Mouse (Mus musculus) heart, adult 2 months (tissue): ENCODE measurements around the gene Fam53b. TPM values are rescaled to one million over a fixed set of nuclear protein-coding genes. Genes with fewer than 3 reads are reported as not detected.
A peak's percentile ranks its signal among the peaks of the same experiment; 100 is the strongest.

Source experiments
- DNase-seq, 2 experiments: peaks; one replicate each; pipeline ENCODE4 v3.0.0; 2021
- H3K27ac ChIP-seq: fragments of 200-600 bp; 2 replicates; pipeline ENCODE4 v1.8.1; 2022
- H3K27me3 ChIP-seq: fragments of 200-500 bp; 2 replicates; pipeline ENCODE4 v1.6.1; 2012; ENCODE audit warnings: mild to moderate bottlenecking, low read length, inconsistent platforms, mixed read lengths; ENCODE audit not compliant: control insufficient read depth, insufficient read depth
- H3K36me3 ChIP-seq: fragments of 200-500 bp; 2 replicates; pipeline ENCODE4 v1.6.1; 2012; ENCODE audit warnings: low read length, inconsistent platforms; ENCODE audit not compliant: control insufficient read depth, insufficient read depth
- H3K4me1 ChIP-seq: fragments of 200-500 bp; 2 replicates; pipeline ENCODE4 v1.6.1; 2011; ENCODE audit warnings: low read length; ENCODE audit not compliant: control insufficient read depth, insufficient read depth
- H3K4me3 ChIP-seq: fragments of 200-600 bp; 2 replicates; pipeline ENCODE4 v1.8.1; 2022
- H3K79me2 ChIP-seq: fragments of 200-500 bp; replicated peaks from 2 replicates; pipeline ENCODE4 v1.6.1; 2012; ENCODE audit warnings: mild to moderate bottlenecking, inconsistent platforms, low read length, moderate library complexity, mixed read lengths; ENCODE audit not compliant: control insufficient read depth, insufficient read depth
- H3K9ac ChIP-seq: fragments of 200-500 bp; 2 replicates; pipeline ENCODE4 v1.6.1; 2012; ENCODE audit warnings: low read depth, mild to moderate bottlenecking, control low read depth, inconsistent platforms, low read length, mixed read lengths
- CTCF ChIP-seq: fragments of 200-600 bp; IDR thresholded peaks from 2 replicates; pipeline ENCODE4 v1.8.1; 2022; ENCODE audit warnings: antibody characterized with exemption, mild to moderate bottlenecking, moderate library complexity
- EP300 ChIP-seq: fragments of 200-500 bp; IDR thresholded peaks from 2 replicates; pipeline ENCODE4 v1.6.1; 2011; ENCODE audit warnings: low read depth, low read length, control low read depth; ENCODE audit not compliant: insufficient read depth
- POLR2A ChIP-seq: fragments of 200-500 bp; IDR thresholded peaks from 2 replicates; pipeline ENCODE4 v1.6.1; 2011; ENCODE audit warnings: mild to moderate bottlenecking, low read depth, low read length, control low read depth; ENCODE audit not compliant: insufficient read depth
- WGBS: fragments of 180-500 bp; shearing (Covaris S2); methylation state at CpG from one replicate; pipeline ENCODE4 v1.1.7; 2018; 5-methylcytosine and 5-hydroxymethylcytosine counted together
- intact Hi-C: fragments of 180-260 bp; cut with DNase I; formaldehyde crosslinking; loops from one replicate; pipeline ENCODE4 v1.15.1; 2025
- polyA plus RNA-seq: library from polyadenylated mRNA; depleted of rRNA; stranded (reverse); fragments of >200 nt; gene quantifications from 2 replicates; pipeline ENCODE4 v1.2.3, GENCODE M21; 2012
- total RNA-seq, 2 experiments: library from RNA; stranded (reverse); gene quantifications; 2 replicates each; pipeline ENCODE4 v1.2.3; 2021

Fam53b gene
- total and polyA plus RNA-seq, 3 experiments: 22.0 to 26.9 (median 22.5) TPM

DNA sequence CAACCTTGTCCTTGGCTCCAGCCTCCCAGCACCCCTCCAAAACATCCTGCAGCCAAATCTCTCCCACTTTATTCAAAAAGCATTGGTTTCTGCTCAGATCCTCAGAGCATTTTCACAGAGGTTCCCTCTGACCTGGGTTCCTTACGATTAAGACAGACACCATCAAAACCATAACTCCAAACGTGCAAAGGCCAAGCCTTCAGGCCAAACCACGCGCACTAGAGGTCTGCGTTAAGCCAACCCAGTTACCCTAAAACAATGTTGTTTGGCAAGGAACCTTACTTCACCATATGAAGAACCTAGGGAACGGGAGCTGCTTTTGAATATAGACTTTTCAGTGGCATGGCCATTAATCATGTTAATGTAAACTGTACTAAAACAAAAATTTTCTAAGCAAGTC is 4.0 kb downstream of the Fam53b start:
- peaks cover 5% of the 10 kb centered on the region; the same call in 1 of the 2 replicates for H3K79me2 ChIP-seq
- WGBS: 54% methylated on average over 6 of the region's 6 CpGs
- peak in 1 of 2 experiments; percentile 22 for DNase-seq
- H3K9ac ChIP-seq: 0 out of 2 replicates have a peak overlapping the region, but pooled peaks have one; percentile 21
- H3K27ac ChIP-seq: peak overlapping the region; percentile 97
- H3K36me3 ChIP-seq: peaks cover 15% of the 10 kb centered on the region
- no peak overlapping the region for H3K4me3 ChIP-seq
- TF ChIP-seq CTCF: no peak
- no peak for TF ChIP-seq POLR2A
- no peak for TF ChIP-seq EP300
- peaks cover 42% of the 10 kb centered on the region for H3K4me1 ChIP-seq
- intact Hi-C loops: loop anchor here (1.0 to 5.0 kb wide), 3 partner anchors 23 to 74 kb away; no protein-coding TSS in a partner anchor
- no peaks in the 10 kb centered on the region for H3K27me3 ChIP-seq

DNA sequence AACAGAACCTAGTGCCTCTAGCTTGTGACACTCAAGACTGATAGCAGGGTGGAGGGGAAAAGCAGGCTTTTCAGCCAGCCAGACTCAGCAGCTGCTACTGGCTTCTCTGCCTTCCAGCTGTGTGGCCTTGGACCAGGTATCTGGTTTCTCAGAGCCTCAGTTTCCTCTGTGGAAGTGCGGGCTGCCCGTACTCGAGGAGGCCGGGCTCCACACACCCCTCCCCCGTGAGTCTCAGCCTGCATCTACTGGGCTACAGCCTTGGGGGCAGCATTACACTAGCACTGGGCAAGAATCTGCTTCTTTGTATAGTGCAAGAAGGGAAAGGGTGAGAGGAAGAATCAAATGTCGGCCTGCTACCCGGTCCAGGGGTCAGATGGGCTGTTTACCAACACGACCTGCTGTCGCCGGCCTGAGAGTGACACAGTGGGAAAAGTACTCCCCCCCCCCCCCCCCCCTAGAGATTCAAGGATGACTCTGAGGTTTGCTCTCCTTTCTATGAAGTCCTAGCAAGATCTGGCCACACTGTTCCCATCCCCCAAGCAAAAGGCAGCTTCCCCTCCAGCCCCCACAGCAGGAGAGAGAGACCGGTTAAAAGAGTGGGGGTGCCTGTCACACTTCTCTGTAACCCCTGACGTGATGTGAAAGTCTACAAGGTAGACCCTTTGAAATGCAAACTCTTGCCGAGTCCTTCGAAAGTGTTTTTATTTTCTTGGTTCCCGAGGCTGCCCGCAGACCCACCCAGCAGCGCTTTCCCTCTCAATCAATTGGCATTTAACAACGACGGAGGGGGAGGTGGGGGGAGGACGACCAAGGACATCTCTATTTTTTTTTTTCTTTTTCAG is 4.6 kb downstream of the Fam53b start:
- Histone ChIP-seq H3K9ac (peak overlapping the region; percentile 26), H3K4me1 (peaks cover 45% of the 10 kb centered on the region), H3K4me3 (no peak overlapping the region), H3K79me2 (peaks cover 6% of the 10 kb centered on the region; the same call in 1 of the 2 replicates), H3K27ac (peak overlapping the region; percentile 97), H3K36me3 (peaks cover 19% of the 10 kb centered on the region), H3K27me3 (no peaks in the 10 kb centered on the region)
- WGBS: 25% methylated on average over 20 of the region's 20 CpGs
- intact Hi-C loops: loop anchor here (5.0 kb wide), 1 partner anchor 37 kb away; no protein-coding TSS in a partner anchor
- TF ChIP-seq POLR2A: no peak
- no peak for TF ChIP-seq CTCF
- TF ChIP-seq EP300: no peak
- DNase-seq: peak in 1 of 2 experiments; percentile 63

DNA sequence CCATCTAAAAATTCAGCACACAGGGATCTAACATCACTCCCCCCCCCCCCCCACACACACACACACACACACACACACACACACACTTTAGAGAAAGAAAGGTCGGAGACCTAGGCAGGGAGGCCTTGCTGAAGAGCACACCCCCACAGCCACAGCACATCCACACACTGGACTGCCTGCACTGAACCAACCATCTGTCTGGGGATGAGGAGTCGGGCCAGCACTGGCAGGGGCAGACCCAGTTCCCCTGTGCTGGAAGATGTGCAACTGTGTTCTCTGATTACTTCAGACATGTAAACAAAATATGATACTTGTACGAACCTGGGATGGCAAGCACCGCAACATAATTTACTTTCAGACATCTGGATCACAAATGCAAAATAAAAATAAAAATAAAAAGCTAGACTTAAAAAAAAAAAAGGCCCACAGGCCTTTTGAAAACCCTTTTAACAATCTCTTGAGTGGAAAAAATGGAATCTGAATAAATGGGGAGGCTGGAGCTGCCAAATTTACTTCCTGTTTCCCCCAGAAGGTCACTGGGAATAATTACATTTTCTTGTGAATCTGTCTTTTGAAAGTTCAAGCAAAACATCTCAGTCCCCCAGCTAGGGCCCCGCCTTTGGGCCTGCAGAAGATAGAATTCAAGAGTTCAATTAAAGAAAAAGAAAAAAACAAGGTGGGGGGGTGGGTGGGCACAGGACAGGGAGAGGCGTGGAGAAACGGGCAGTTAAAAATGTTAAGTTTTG is 5.5 kb downstream of the Fam53b start:
- 43% methylated on average over 7 of the region's 7 CpGs for WGBS
- peaks cover 9% of the 10 kb centered on the region for H3K79me2 ChIP-seq
- no peaks in the 10 kb centered on the region for H3K27me3 ChIP-seq
- DNase-seq: peak in 1 of 2 experiments; percentile 31
- peaks cover 21% of the 10 kb centered on the region for H3K36me3 ChIP-seq
- H3K4me1 ChIP-seq: peaks cover 52% of the 10 kb centered on the region
- no peak overlapping the region for H3K9ac ChIP-seq
- peak overlapping the region; percentile 80 for H3K27ac ChIP-seq
- TF ChIP-seq CTCF (no peak), EP300 (no peak), POLR2A (no peak)
- H3K4me3 ChIP-seq: no peak overlapping the region
- intact Hi-C loops: loop anchor here (5.0 kb wide), 1 partner anchor 36 kb away; no protein-coding TSS in a partner anchor

DNA sequence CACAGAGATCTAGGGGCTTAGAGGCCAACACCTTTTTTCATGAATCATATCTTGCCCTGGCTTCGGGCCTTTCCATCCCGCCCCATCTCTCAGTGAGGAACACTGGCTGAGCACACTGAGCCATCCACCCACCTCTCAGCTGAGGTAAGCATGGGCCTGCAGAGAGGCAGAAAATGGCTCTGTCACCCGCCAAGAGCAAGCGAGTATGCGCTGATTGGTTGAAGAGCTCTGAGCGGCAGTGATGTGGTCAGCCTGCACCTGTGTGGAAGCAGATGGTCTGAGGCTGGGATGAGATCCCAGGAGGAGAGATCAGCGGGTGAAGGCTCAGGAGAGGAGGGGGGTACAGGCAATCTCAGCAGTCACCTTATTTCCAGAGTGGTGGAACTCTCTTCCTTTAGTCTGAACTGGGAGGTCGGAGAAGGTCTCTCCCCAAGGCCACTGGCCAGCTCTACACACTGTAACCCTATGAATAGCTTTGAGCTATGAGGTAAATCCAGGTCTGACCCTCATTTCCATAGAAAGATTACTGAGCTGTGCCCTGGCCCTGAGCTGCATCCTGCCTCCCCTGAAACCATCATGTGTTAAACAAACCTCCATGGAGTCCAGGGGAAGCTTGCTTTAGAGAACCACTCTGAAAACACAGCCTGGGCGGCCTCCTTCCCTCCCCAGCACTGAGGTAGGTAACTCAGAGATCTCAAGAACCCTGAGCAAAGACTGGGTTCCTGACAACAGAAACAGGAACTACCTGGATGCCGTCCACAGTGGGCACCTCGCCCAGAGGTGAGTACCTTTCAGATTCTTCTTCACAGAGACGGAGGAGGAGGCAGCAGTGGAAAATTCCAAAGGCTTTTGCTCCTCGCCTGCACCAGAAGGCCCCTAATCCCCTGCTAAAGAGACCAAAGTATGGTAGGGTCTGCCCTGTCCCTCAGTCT is 6.5 kb downstream of the Fam53b start:
- peaks cover 22% of the 10 kb centered on the region for H3K36me3 ChIP-seq
- no peak overlapping the region for H3K4me3 ChIP-seq
- WGBS: 53% methylated on average over 13 of the region's 13 CpGs
- H3K27ac ChIP-seq: peak overlapping the region; percentile 73
- H3K9ac ChIP-seq: peak overlapping the region; percentile 23; the same call in 1 of the 2 replicates
- peaks cover 10% of the 10 kb centered on the region for H3K79me2 ChIP-seq
- H3K4me1 ChIP-seq: peaks cover 62% of the 10 kb centered on the region
- no peaks in the 10 kb centered on the region for H3K27me3 ChIP-seq
- DNase-seq: peak; percentile 54 to 62
- no peak for TF ChIP-seq EP300
- TF ChIP-seq POLR2A: no peak
- no peak for TF ChIP-seq CTCF
- intact Hi-C loops: loop anchor here (5.0 kb wide), 1 partner anchor 35 kb away; no protein-coding TSS in a partner anchor

DNA sequence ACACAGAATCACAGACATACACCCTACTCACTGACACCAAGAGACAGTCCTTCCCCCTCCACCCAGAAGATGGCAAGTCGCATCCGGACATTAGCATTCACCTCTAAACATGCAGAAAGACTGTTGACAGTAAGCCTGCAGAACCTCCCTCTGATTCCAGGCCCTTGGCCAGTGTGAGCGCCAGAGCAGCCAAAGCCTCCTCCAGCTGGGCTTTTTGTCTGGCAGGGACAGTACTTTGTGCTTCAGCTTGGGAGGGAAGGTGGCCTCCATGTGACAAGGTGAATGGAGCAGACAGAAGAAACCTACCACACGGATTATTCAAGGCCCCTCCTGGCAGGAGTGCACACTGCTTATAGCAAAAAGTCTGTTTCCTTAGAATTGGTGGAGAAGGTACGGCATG is 7.4 kb downstream of the Fam53b start:
- intact Hi-C loops: loop anchor here (5.0 kb wide), 1 partner anchor 34 kb away; no protein-coding TSS in a partner anchor
- 40% methylated on average over 5 of the region's 5 CpGs for WGBS
- H3K4me1 ChIP-seq: peaks cover 70% of the 10 kb centered on the region

More for the DNA sequence above, 7.4 kb downstream of the Fam53b start:
- peaks cover 22% of the 10 kb centered on the region for H3K36me3 ChIP-seq
- H3K9ac ChIP-seq: no peak overlapping the region
- TF ChIP-seq CTCF: no peak
- peak; percentile 78; the same call in 1 of the 2 replicates for TF ChIP-seq EP300
- H3K27ac ChIP-seq: peak overlapping the region; percentile 73
- no peak overlapping the region for H3K4me3 ChIP-seq
- no peaks in the 10 kb centered on the region for H3K27me3 ChIP-seq
- H3K79me2 ChIP-seq: peaks cover 11% of the 10 kb centered on the region
- DNase-seq: peak; percentile 74 to 82
